17 mouse cellular contexts compared by ENCODE assay signal in the genomic region with DNA sequence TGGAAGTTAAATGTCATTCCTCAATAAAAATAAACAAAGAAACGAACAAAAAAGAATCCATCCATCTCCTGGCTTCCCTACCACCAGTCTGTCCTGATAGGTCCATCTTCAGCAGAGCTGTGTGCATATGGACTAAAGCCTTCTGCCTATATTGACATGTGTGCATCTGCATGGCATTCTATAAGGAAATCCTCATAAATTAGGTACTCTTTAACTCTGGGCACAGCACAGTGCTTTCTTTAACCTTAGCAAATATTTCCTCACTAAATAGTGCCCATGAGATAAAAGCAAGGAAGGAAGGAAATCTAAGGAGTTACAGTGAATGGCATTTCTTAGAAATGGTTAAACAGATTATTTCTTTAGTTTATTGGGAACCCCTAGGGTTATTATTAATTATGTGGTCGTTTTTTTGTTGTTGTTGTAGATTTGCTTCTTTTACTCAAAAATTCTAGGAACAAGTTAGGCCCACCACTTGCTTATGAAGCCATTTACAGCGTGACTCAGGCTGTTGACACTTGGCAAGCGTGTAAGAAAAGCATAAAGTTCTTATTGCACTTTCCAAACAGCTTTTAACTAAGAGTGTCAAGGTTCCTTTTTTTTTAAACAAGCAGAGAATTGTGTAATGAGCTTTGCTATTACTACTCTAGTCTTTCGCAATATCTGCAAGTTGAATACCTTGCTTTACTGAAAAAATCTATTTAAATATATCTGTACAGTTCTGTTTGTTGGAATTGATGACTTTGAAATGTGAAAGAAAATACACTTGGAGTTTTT. TPM values are rescaled to one million over a fixed set of nuclear protein-coding genes. Genes with fewer than 3 reads are reported as not detected.
DNase-seq lines count a peak whose midpoint lies in the region; ATAC-seq and TF ChIP-seq lines count a peak whose summit lies in the region.
"Had no signal": no experiment of that assay in that cellular context is flagged by ENCODE, and none has a peak within 500 bp of the region (broad histone marks: within the 10 kb centered on the region; RNA-seq: fewer than 3 reads in every experiment).

No protein-coding gene starts in this region.

- no peaks in the 10 kb centered on the region for H3K4me1 ChIP-seq in embryonic facial prominence, embryonic 14.5 days (ENCODE audit: control insufficient read depth, insufficient read depth, low read length)
- H3K4me1 ChIP-seq in embryonic facial prominence, embryonic 10.5 days = 0 out of 2 replicates have a peak, but pooled peaks cover 4% of the 10 kb centered on the region
- H3K4me1 ChIP-seq in lung, embryonic 14.5 days (ENCODE audit: insufficient read depth) = peaks cover 17% of the 10 kb centered on the region
- H3K4me1 ChIP-seq in lung, postnatal 0 days (ENCODE audit: insufficient read depth, low read depth, low read length) = peaks cover 21% of the 10 kb centered on the region; the same call in 1 of the 2 replicates
- no peaks in the 10 kb centered on the region for H3K4me1 ChIP-seq in stomach, postnatal 0 days (replicated peaks; ENCODE audit: control insufficient read depth, insufficient read depth)
- H3K4me1 ChIP-seq: midbrain, embryonic 13.5 days; neural tube, embryonic 13.5 days had no signal

- H3K36me3 ChIP-seq in embryonic facial prominence, embryonic 14.5 days (ENCODE audit: control insufficient read depth, insufficient read depth, low read length) = no peaks in the 10 kb centered on the region
- no peaks in the 10 kb centered on the region for H3K36me3 ChIP-seq in embryonic facial prominence, embryonic 10.5 days (replicated peaks)
- H3K36me3 ChIP-seq in lung, embryonic 14.5 days (ENCODE audit: insufficient read depth) = no peaks in the 10 kb centered on the region
- H3K36me3 ChIP-seq in lung, postnatal 0 days (ENCODE audit: insufficient read depth, low read length) = no peaks in the 10 kb centered on the region
- H3K36me3 ChIP-seq in stomach, postnatal 0 days (ENCODE audit: control insufficient read depth, insufficient read depth, low read length) = no peaks in the 10 kb centered on the region
- H3K36me3 ChIP-seq: forebrain, embryonic 15.5 days; midbrain, embryonic 13.5 days; neural tube, embryonic 13.5 days had no signal

- no peaks in the 10 kb centered on the region for H3K27me3 ChIP-seq in embryonic facial prominence, embryonic 14.5 days (replicated peaks; ENCODE audit: control insufficient read depth, insufficient read depth, low read length)
- no peaks in the 10 kb centered on the region for H3K27me3 ChIP-seq in embryonic facial prominence, embryonic 10.5 days (replicated peaks; ENCODE audit: low read depth, poor library complexity, severe bottlenecking)
- H3K27me3 ChIP-seq in lung, embryonic 14.5 days (ENCODE audit: insufficient read depth, low read length) = no peaks in the 10 kb centered on the region
- no peaks in the 10 kb centered on the region for H3K27me3 ChIP-seq in lung, postnatal 0 days (replicated peaks; ENCODE audit: insufficient read depth, low read length)
- H3K27me3 ChIP-seq in stomach, postnatal 0 days (ENCODE audit: control insufficient read depth, insufficient read depth, low read length) = no peaks in the 10 kb centered on the region
- H3K27me3 ChIP-seq: forebrain, embryonic 15.5 days; midbrain, embryonic 13.5 days; neural tube, embryonic 13.5 days had no signal

- peak; percentile 85 for TF ChIP-seq EP300 in lung, postnatal 0 days (IDR thresholded peaks at IDR 0.05)
- TF ChIP-seq EP300 in stomach, postnatal 0 days (optimal IDR thresholded peaks at IDR 0.05) = no peak

- H3K4me2 ChIP-seq in embryonic facial prominence, embryonic 14.5 days (ENCODE audit: low read depth, low read length) = no peak overlapping the region
- no peak overlapping the region for H3K4me2 ChIP-seq in lung, embryonic 14.5 days
- no peak overlapping the region for H3K4me2 ChIP-seq in lung, postnatal 0 days (replicated peaks; ENCODE audit: low read depth, low read length)
- H3K4me2 ChIP-seq in stomach, postnatal 0 days (replicated peaks; ENCODE audit: low read depth) = no peak overlapping the region
- H3K4me2 ChIP-seq: forebrain, embryonic 15.5 days; midbrain, embryonic 13.5 days; neural tube, embryonic 13.5 days had no signal

- H3K27ac ChIP-seq in embryonic facial prominence, embryonic 14.5 days (replicated peaks; ENCODE audit: low read depth, low read length) = no peak overlapping the region
- H3K27ac ChIP-seq in embryonic facial prominence, embryonic 10.5 days (replicated peaks) = no peak overlapping the region
- H3K27ac ChIP-seq in lung, embryonic 14.5 days (ENCODE audit: low read depth) = no peak overlapping the region
- H3K27ac ChIP-seq in lung, postnatal 0 days (ENCODE audit: low read length) = peak overlapping the region; percentile 26; the same call in 1 of the 2 replicates
- peak overlapping the region; percentile 20; the same call in 1 of the 2 replicates for H3K27ac ChIP-seq in stomach, postnatal 0 days (replicated peaks)
- H3K27ac ChIP-seq: forebrain, embryonic 15.5 days; midbrain, embryonic 13.5 days; neural tube, embryonic 13.5 days had no signal

- H3K9ac ChIP-seq in embryonic facial prominence, embryonic 14.5 days (ENCODE audit: low read depth, low read length) = no peak overlapping the region
- H3K9ac ChIP-seq in lung, embryonic 14.5 days = no peak overlapping the region
- no peak overlapping the region for H3K9ac ChIP-seq in lung, postnatal 0 days (replicated peaks; ENCODE audit: low read depth)
- no peak overlapping the region for H3K9ac ChIP-seq in stomach, postnatal 0 days (ENCODE audit: low read length)
- H3K9ac ChIP-seq: forebrain, embryonic 15.5 days; midbrain, embryonic 13.5 days; neural tube, embryonic 13.5 days had no signal

- TF ChIP-seq CTCF in lung, embryonic 14.5 days (IDR thresholded peaks at IDR 0.05; ENCODE audit: low read depth) = no peak
- TF ChIP-seq CTCF in lung, postnatal 0 days (IDR thresholded peaks at IDR 0.05) = no peak
- no peak for TF ChIP-seq CTCF in stomach, postnatal 0 days (IDR thresholded peaks at IDR 0.05; ENCODE audit: low read depth)

- WGBS in embryonic facial prominence, embryonic 14.5 days = 63% methylated on average over 5 of the region's 5 CpGs
- 79% methylated on average over 5 of the region's 5 CpGs for WGBS in embryonic facial prominence, embryonic 10.5 days
- 30% methylated on average over 5 of the region's 5 CpGs for WGBS in lung, embryonic 14.5 days
- WGBS in lung, postnatal 0 days = 29% methylated on average over 5 of the region's 5 CpGs
- 22% methylated on average over 5 of the region's 5 CpGs for WGBS in stomach, postnatal 0 days

- H3K4me3 ChIP-seq in embryonic facial prominence, embryonic 14.5 days (ENCODE audit: low read depth, low read length) = no peak overlapping the region
- no peak overlapping the region for H3K4me3 ChIP-seq in embryonic facial prominence, embryonic 10.5 days
- H3K4me3 ChIP-seq in lung, embryonic 14.5 days (ENCODE audit: low read depth, low read length) = no peak overlapping the region
- no peak overlapping the region for H3K4me3 ChIP-seq in lung, postnatal 0 days (ENCODE audit: low read depth, low read length)
- H3K4me3 ChIP-seq in stomach, postnatal 0 days (ENCODE audit: low read depth, low read length) = no peak overlapping the region
- H3K4me3 ChIP-seq: forebrain, embryonic 15.5 days; midbrain, embryonic 13.5 days; neural tube, embryonic 13.5 days had no signal

- ATAC-seq in embryonic facial prominence, embryonic 14.5 days (ENCODE audit: low read depth) = no peak
- no peak for ATAC-seq in lung, embryonic 14.5 days (ENCODE audit: insufficient read depth)
- peak; percentile 58 for ATAC-seq in lung, postnatal 0 days
- peak; percentile 90 for ATAC-seq in stomach, postnatal 0 days (ENCODE audit: low FRiP score, low TSS enrichment)
- ATAC-seq: forebrain, embryonic 15.5 days; midbrain, embryonic 13.5 days had no signal

- DNase-seq in embryonic facial prominence, embryonic 14.5 days (ENCODE audit: low spot score) = peak; percentile 38
- no peak for DNase-seq in embryonic facial prominence, embryonic 10.5 days (ENCODE audit: low spot score)
- peak; percentile 39 for DNase-seq in lung, embryonic 14.5 days
- DNase-seq in lung, postnatal 10 days = no peak
- peak; percentile 94 for DNase-seq in lung, postnatal 0 days (ENCODE audit: low spot score)
- peak; percentile 25 for DNase-seq in stomach, postnatal 0 days (ENCODE audit: low spot score)
- no peak for DNase-seq in layer of hippocampus, adult 9-11 months
- DNase-seq in cerebellum, postnatal 36 days = no peak
- DNase-seq: adrenal gland, postnatal 10 days; cerebellum, adult 11-12 months; gastrocnemius, postnatal 25 days; heart, postnatal 10 days; right cerebral cortex, adult 18-20 months; thymus, postnatal 36 days had no signal

- no peaks in the 10 kb centered on the region for H3K9me3 ChIP-seq in embryonic facial prominence, embryonic 14.5 days (ENCODE audit: control insufficient read depth, low read length)
- no peaks in the 10 kb centered on the region for H3K9me3 ChIP-seq in embryonic facial prominence, embryonic 10.5 days
- H3K9me3 ChIP-seq in lung, embryonic 14.5 days (ENCODE audit: low read depth, low read length) = no peaks in the 10 kb centered on the region
- no peaks in the 10 kb centered on the region for H3K9me3 ChIP-seq in lung, postnatal 0 days (ENCODE audit: low read length)
- H3K9me3 ChIP-seq in stomach, postnatal 0 days (ENCODE audit: control insufficient read depth, low read length) = no peaks in the 10 kb centered on the region
- H3K9me3 ChIP-seq: forebrain, embryonic 15.5 days; midbrain, embryonic 13.5 days; neural tube, embryonic 13.5 days had no signal

RNA-seq across cellular contexts. Expression of a gene that starts 31.7 kb away (rescaled TPM):
- polyA plus RNA-seq in embryonic facial prominence, embryonic 14.5 days (2014; fragmentation: Nextera tagmentation; extraction: Ambion mirVana) = 119 and 128 TPM in 2 replicates
- polyA plus RNA-seq in embryonic facial prominence, embryonic 10.5 days (2016; fragmentation: Nextera tagmentation; extraction: Ambion mirVana) = 53.5 and 54.2 TPM in 2 replicates
- 83.6 and 86.6 TPM in 2 replicates for polyA plus RNA-seq in lung, embryonic 14.5 days (2014; fragmentation: Nextera tagmentation; extraction: Ambion mirVana)
- polyA plus RNA-seq in lung, postnatal 0 days (2015; fragmentation: Nextera tagmentation; extraction: Ambion mirVana) = 76.4 and 92.6 TPM in 2 replicates
- polyA plus RNA-seq in stomach, postnatal 0 days (2015; fragmentation: Nextera tagmentation; extraction: Ambion mirVana) = 124 and 128 TPM in 2 replicates

Comparison
In these comparisons a context has a peak if more than half of its experiments do, and no peak if none do; other contexts are left out.
1. ATAC-seq: peak in lung, postnatal 0 days (single experiment) and stomach, postnatal 0 days (single experiment); none in embryonic facial prominence, embryonic 14.5 days (single experiment) and lung, embryonic 14.5 days (single experiment).
2. DNase-seq: peak in embryonic facial prominence, embryonic 14.5 days (single experiment), lung, embryonic 14.5 days (single experiment), lung, postnatal 0 days (single experiment) and stomach, postnatal 0 days (single experiment); none in embryonic facial prominence, embryonic 10.5 days (single experiment), lung, postnatal 10 days (single experiment), layer of hippocampus, adult 9-11 months (single experiment) and cerebellum, postnatal 36 days (0 of 2).
3. H3K27ac ChIP-seq: peak in lung, postnatal 0 days (single experiment) and stomach, postnatal 0 days (single experiment); none in embryonic facial prominence, embryonic 14.5 days (single experiment), embryonic facial prominence, embryonic 10.5 days (single experiment) and lung, embryonic 14.5 days (single experiment).